ENCODE assay signal across 18 mouse cellular contexts in genomic region chr3:156736335-156736734, GRCm38 (mm10).
A peak's percentile ranks its signal among the peaks of the same experiment; 100 is the strongest.
DNase-seq lines count a peak whose midpoint lies in the region; ATAC-seq and TF ChIP-seq lines count a peak whose summit lies in the region.
"Had no signal": no experiment of that assay in that cellular context is flagged by ENCODE, and none has a peak within 500 bp of the region (broad histone marks: within the 10 kb centered on the region; RNA-seq: fewer than 3 reads in every experiment).

No protein-coding gene starts in this region.

- H3K4me2 ChIP-seq in forebrain, embryonic 11.5 days (ENCODE audit: low read depth, low read length, severe bottlenecking), result no peak overlapping the region
- H3K4me2 ChIP-seq in forebrain, embryonic 12.5 days, result no peak overlapping the region
- no peak overlapping the region for H3K4me2 ChIP-seq in hindbrain, embryonic 12.5 days (replicated peaks)
- no peak overlapping the region for H3K4me2 ChIP-seq in hindbrain, postnatal 0 days (ENCODE audit: low read depth, low read length)
- no peak overlapping the region for H3K4me2 ChIP-seq in embryonic facial prominence, embryonic 15.5 days (replicated peaks)

- ATAC-seq in forebrain, embryonic 11.5 days (replicated peaks; ENCODE audit: low FRiP score), result 0 out of 2 replicates have a peak, but pooled peaks have one; percentile 50
- ATAC-seq in forebrain, embryonic 12.5 days (ENCODE audit: low FRiP score), result no peak
- peak; percentile 38; the same call in 1 of the 2 replicates for ATAC-seq in hindbrain, embryonic 12.5 days (ENCODE audit: low FRiP score)
- no peak for ATAC-seq in hindbrain, postnatal 0 days
- ATAC-seq in megakaryocyte, adult 5-6 weeks (ENCODE audit: poor library complexity, severe bottlenecking), result no peak
- ATAC-seq in embryonic facial prominence, embryonic 15.5 days (ENCODE audit: insufficient number of reproducible peaks, low FRiP score, low TSS enrichment, low read depth), result peak; percentile 34; the same call in 1 of the 2 replicates
- ATAC-seq: intestine, embryonic 16.5 days; liver, postnatal 0 days had no signal

- no peaks in the 10 kb centered on the region for H3K4me1 ChIP-seq in forebrain, embryonic 11.5 days (replicated peaks; ENCODE audit: control insufficient read depth, insufficient read depth, low read length)
- no peaks in the 10 kb centered on the region for H3K4me1 ChIP-seq in forebrain, embryonic 12.5 days
- no peaks in the 10 kb centered on the region for H3K4me1 ChIP-seq in hindbrain, embryonic 12.5 days
- no peaks in the 10 kb centered on the region for H3K4me1 ChIP-seq in hindbrain, postnatal 0 days (ENCODE audit: insufficient read depth, low read length)
- no peaks in the 10 kb centered on the region for H3K4me1 ChIP-seq in megakaryocyte, embryonic 14.5 days
- H3K4me1 ChIP-seq in embryonic facial prominence, embryonic 15.5 days, result no peaks in the 10 kb centered on the region

- no peak overlapping the region for H3K27ac ChIP-seq in forebrain, embryonic 11.5 days (ENCODE audit: low read depth, low read length)
- H3K27ac ChIP-seq in forebrain, embryonic 12.5 days, result no peak overlapping the region
- no peak overlapping the region for H3K27ac ChIP-seq in hindbrain, embryonic 12.5 days
- H3K27ac ChIP-seq in hindbrain, postnatal 0 days, result no peak overlapping the region
- H3K27ac ChIP-seq in embryonic facial prominence, embryonic 15.5 days (replicated peaks), result no peak overlapping the region

- H3K36me3 ChIP-seq in forebrain, embryonic 11.5 days (ENCODE audit: control insufficient read depth, insufficient read depth, low read length), result no peaks in the 10 kb centered on the region
- no peaks in the 10 kb centered on the region for H3K36me3 ChIP-seq in forebrain, embryonic 12.5 days (replicated peaks)
- H3K36me3 ChIP-seq in hindbrain, embryonic 12.5 days, result no peaks in the 10 kb centered on the region
- H3K36me3 ChIP-seq in hindbrain, postnatal 0 days (ENCODE audit: insufficient read depth, low read length), result no peaks in the 10 kb centered on the region
- H3K36me3 ChIP-seq in megakaryocyte, embryonic 14.5 days (replicated peaks; ENCODE audit: low read length), result no peaks in the 10 kb centered on the region
- H3K36me3 ChIP-seq in embryonic facial prominence, embryonic 15.5 days, result no peaks in the 10 kb centered on the region

- intact Hi-C loops in left cerebral cortex, postnatal 14 days (cut with DNase I), result no loop called here

- no peak overlapping the region for H3K4me3 ChIP-seq in forebrain, embryonic 11.5 days (ENCODE audit: low read depth, low read length)
- no peak overlapping the region for H3K4me3 ChIP-seq in forebrain, embryonic 12.5 days (replicated peaks)
- H3K4me3 ChIP-seq in hindbrain, embryonic 12.5 days, result no peak overlapping the region
- no peak overlapping the region for H3K4me3 ChIP-seq in hindbrain, postnatal 0 days (ENCODE audit: low read length)
- peak overlapping the region; percentile 11 for H3K4me3 ChIP-seq in megakaryocyte, embryonic 14.5 days (replicated peaks)
- H3K4me3 ChIP-seq in embryonic facial prominence, embryonic 15.5 days (replicated peaks), result no peak overlapping the region

- H3K27me3 ChIP-seq in forebrain, embryonic 11.5 days (ENCODE audit: control insufficient read depth, insufficient read depth, low read length), result no peaks in the 10 kb centered on the region
- H3K27me3 ChIP-seq in forebrain, embryonic 12.5 days, result no peaks in the 10 kb centered on the region
- no peaks in the 10 kb centered on the region for H3K27me3 ChIP-seq in hindbrain, embryonic 12.5 days
- H3K27me3 ChIP-seq in hindbrain, postnatal 0 days (ENCODE audit: insufficient read depth, low read length), result no peaks in the 10 kb centered on the region
- H3K27me3 ChIP-seq in megakaryocyte, embryonic 14.5 days (replicated peaks), result no peaks in the 10 kb centered on the region
- no peaks in the 10 kb centered on the region for H3K27me3 ChIP-seq in embryonic facial prominence, embryonic 15.5 days

- DNase-seq in forebrain, embryonic 11.5 days (ENCODE audit: low spot score), result no peak
- no peak for DNase-seq in hindbrain, postnatal 0 days (ENCODE audit: low spot score)
- no peak for DNase-seq in left cerebral cortex, postnatal 14 days (ENCODE audit: low spot score in 2 of 2)
- DNase-seq: cerebellum, adult 9-11 months; gastrocnemius, postnatal 25 days; heart, postnatal 4 days; kidney, postnatal 36 days; layer of hippocampus, adult 9-11 months; liver, postnatal 0 days; lung, postnatal 36 days; right cerebral cortex, adult 18-20 months; thymus, adult 2 months had no signal

- TF ChIP-seq CTCF in hindbrain, postnatal 0 days (IDR thresholded peaks at IDR 0.05; ENCODE audit: low read depth), result no peak

- no peaks in the 10 kb centered on the region for H3K9me3 ChIP-seq in forebrain, embryonic 11.5 days (ENCODE audit: control insufficient read depth, low read length)
- H3K9me3 ChIP-seq in forebrain, embryonic 12.5 days, result no peaks in the 10 kb centered on the region
- no peaks in the 10 kb centered on the region for H3K9me3 ChIP-seq in hindbrain, embryonic 12.5 days (replicated peaks)
- H3K9me3 ChIP-seq in hindbrain, postnatal 0 days (ENCODE audit: low read length), result no peaks in the 10 kb centered on the region
- no peaks in the 10 kb centered on the region for H3K9me3 ChIP-seq in megakaryocyte, embryonic 14.5 days
- H3K9me3 ChIP-seq in embryonic facial prominence, embryonic 15.5 days (replicated peaks), result no peaks in the 10 kb centered on the region

- H3K9ac ChIP-seq in forebrain, embryonic 11.5 days (ENCODE audit: low read length), result no peak overlapping the region
- no peak overlapping the region for H3K9ac ChIP-seq in forebrain, embryonic 12.5 days
- H3K9ac ChIP-seq in hindbrain, embryonic 12.5 days, result no peak overlapping the region
- no peak overlapping the region for H3K9ac ChIP-seq in hindbrain, postnatal 0 days (replicated peaks; ENCODE audit: low read length)
- H3K9ac ChIP-seq in embryonic facial prominence, embryonic 15.5 days, result no peak overlapping the region
- H3K9ac ChIP-seq: liver, postnatal 0 days had no signal

Comparison
In these comparisons a context has a peak if more than half of its experiments do, and no peak if none do; other contexts are left out.
1. ATAC-seq: peak in forebrain, embryonic 11.5 days (single experiment), hindbrain, embryonic 12.5 days (single experiment) and embryonic facial prominence, embryonic 15.5 days (single experiment); none in forebrain, embryonic 12.5 days (single experiment), hindbrain, postnatal 0 days (single experiment) and megakaryocyte, adult 5-6 weeks (single experiment).